Mouse (Mus musculus): ENCODE measurements around the gene Golph3l. TPM values are rescaled to one million over a fixed set of nuclear protein-coding genes. Genes with fewer than 3 reads are reported as not detected.
"Not testable (repeated sequence)": the region's sequence is repeated elsewhere in the genome, so short reads cannot be mapped to it uniquely, and the experiment has no call there.

Golph3l gene
- 39.0 and 40.7 TPM in 2 replicates for polyA plus RNA-seq (2011; ENCODE audit: insufficient read depth, insufficient read length, low read depth, missing spikeins)

GRCm38 (mm10) chr3:95588604-95589086, at the start of gene Golph3l:
Gene Golph3l, plus strand, starts transcription at chr3:95588934.
- Histone ChIP-seq H3K9ac (ENCODE audit: low read depth, poor library complexity, severe bottlenecking) (peak within 1 kb of the TSS; percentile 76), H3K4me1 (ENCODE audit: control insufficient read depth, insufficient read depth, low read length) (no peaks in the 10 kb centered on the region), H3K36me3 (ENCODE audit: control insufficient read depth, insufficient read depth, low read length, poor library complexity, severe bottlenecking) (peaks cover 2% of the 10 kb centered on the region), H3K27ac (ENCODE audit: insufficient read depth, low read length) (peak within 1 kb of the TSS; percentile 48; the same call in 1 of the 2 replicates), H3K4me3 (ENCODE audit: low read depth, low read length) (peak within 1 kb of the TSS; percentile 98), H3K9me3 (replicated peaks; ENCODE audit: control insufficient read depth, insufficient read depth, low read length, poor library complexity, severe bottlenecking) (no peaks in the 10 kb centered on the region), H3K27me3 (ENCODE audit: control insufficient read depth, insufficient read depth, low read length, poor library complexity, severe bottlenecking) (no peaks in the 10 kb centered on the region)
- TF ChIP-seq POLR2A (IDR thresholded peaks at IDR 0.05; ENCODE audit: insufficient read depth, low read length) (no peak), EP300 (IDR thresholded peaks at IDR 0.05; ENCODE audit: insufficient read depth, low read depth, low read length) (no peak), CTCF (IDR thresholded peaks at IDR 0.05; ENCODE audit: low read depth, low read length) (no peak)

- Histone ChIP-seq H3K27ac (ENCODE audit: insufficient read depth, low read length) (no peak overlapping the region), H3K4me3 (ENCODE audit: low read depth, low read length) (no peak overlapping the region), H3K9me3 (replicated peaks; ENCODE audit: control insufficient read depth, insufficient read depth, low read length, poor library complexity, severe bottlenecking) (no peaks in the 10 kb centered on the region), H3K4me1 (ENCODE audit: control insufficient read depth, insufficient read depth, low read length) (no peaks in the 10 kb centered on the region), H3K27me3 (ENCODE audit: control insufficient read depth, insufficient read depth, low read length, poor library complexity, severe bottlenecking) (no peaks in the 10 kb centered on the region; the same call in 1 of the 2 replicates), H3K9ac (ENCODE audit: low read depth, poor library complexity, severe bottlenecking) (no peak overlapping the region), H3K36me3 (ENCODE audit: control insufficient read depth, insufficient read depth, low read length, poor library complexity, severe bottlenecking) (no peaks in the 10 kb centered on the region)
- TF ChIP-seq POLR2A (IDR thresholded peaks at IDR 0.05; ENCODE audit: insufficient read depth, low read length) = no peak
- no peak for TF ChIP-seq CTCF (IDR thresholded peaks at IDR 0.05; ENCODE audit: low read depth, low read length)
- TF ChIP-seq EP300 (IDR thresholded peaks at IDR 0.05; ENCODE audit: insufficient read depth, low read depth, low read length) = no peak
Observed at GRCm38 (mm10) chr3:95538936-95539335, 49.8 kb upstream of the Golph3l start.

GRCm38 (mm10) chr3:95539837-95540236, 48.9 kb upstream of the Golph3l start:
- Histone ChIP-seq H3K27ac (ENCODE audit: insufficient read depth, low read length) (no peak overlapping the region), H3K4me3 (ENCODE audit: low read depth, low read length) (no peak overlapping the region), H3K27me3 (ENCODE audit: control insufficient read depth, insufficient read depth, low read length, poor library complexity, severe bottlenecking) (no peaks in the 10 kb centered on the region; the same call in 1 of the 2 replicates), H3K9me3 (replicated peaks; ENCODE audit: control insufficient read depth, insufficient read depth, low read length, poor library complexity, severe bottlenecking) (no peaks in the 10 kb centered on the region), H3K4me1 (ENCODE audit: control insufficient read depth, insufficient read depth, low read length) (peaks cover under 1% of the 10 kb centered on the region), H3K9ac (ENCODE audit: low read depth, poor library complexity, severe bottlenecking) (no peak overlapping the region), H3K36me3 (ENCODE audit: control insufficient read depth, insufficient read depth, low read length, poor library complexity, severe bottlenecking) (no peaks in the 10 kb centered on the region)
- TF ChIP-seq EP300 (IDR thresholded peaks at IDR 0.05; ENCODE audit: insufficient read depth, low read depth, low read length) = no peak
- no peak for TF ChIP-seq POLR2A (IDR thresholded peaks at IDR 0.05; ENCODE audit: insufficient read depth, low read length)
- TF ChIP-seq CTCF (IDR thresholded peaks at IDR 0.05; ENCODE audit: low read depth, low read length) = no peak

- H3K4me3 ChIP-seq (ENCODE audit: low read depth, low read length); H3K9me3 ChIP-seq (replicated peaks; ENCODE audit: control insufficient read depth, insufficient read depth, low read length, poor library complexity, severe bottlenecking); H3K27me3 ChIP-seq (ENCODE audit: control insufficient read depth, insufficient read depth, low read length, poor library complexity, severe bottlenecking); H3K9ac ChIP-seq (ENCODE audit: low read depth, poor library complexity, severe bottlenecking); H3K36me3 ChIP-seq (ENCODE audit: control insufficient read depth, insufficient read depth, low read length, poor library complexity, severe bottlenecking); H3K27ac ChIP-seq (ENCODE audit: insufficient read depth, low read length); H3K4me1 ChIP-seq (ENCODE audit: control insufficient read depth, insufficient read depth, low read length): not testable (repeated sequence)
Observed at GRCm38 (mm10) chr3:95541186-95541585, 47.5 kb upstream of the Golph3l start.

GRCm38 (mm10) chr3:95542171-95542570, 46.6 kb upstream of the Golph3l start:
- TF ChIP-seq EP300 (IDR thresholded peaks at IDR 0.05; ENCODE audit: insufficient read depth, low read depth, low read length) (no peak), CTCF (IDR thresholded peaks at IDR 0.05; ENCODE audit: low read depth, low read length) (no peak), POLR2A (IDR thresholded peaks at IDR 0.05; ENCODE audit: insufficient read depth, low read length) (no peak)
- H3K4me1 ChIP-seq (ENCODE audit: control insufficient read depth, insufficient read depth, low read length) = peaks cover 2% of the 10 kb centered on the region
- H3K27me3 ChIP-seq (ENCODE audit: control insufficient read depth, insufficient read depth, low read length, poor library complexity, severe bottlenecking) = no peaks in the 10 kb centered on the region; the same call in 1 of the 2 replicates
- no peaks in the 10 kb centered on the region for H3K36me3 ChIP-seq (ENCODE audit: control insufficient read depth, insufficient read depth, low read length, poor library complexity, severe bottlenecking)
- no peak overlapping the region for H3K4me3 ChIP-seq (ENCODE audit: low read depth, low read length)
- H3K27ac ChIP-seq (ENCODE audit: insufficient read depth, low read length) = no peak overlapping the region
- H3K9ac ChIP-seq (ENCODE audit: low read depth, poor library complexity, severe bottlenecking) = no peak overlapping the region
- no peaks in the 10 kb centered on the region for H3K9me3 ChIP-seq (replicated peaks; ENCODE audit: control insufficient read depth, insufficient read depth, low read length, poor library complexity, severe bottlenecking)

- Histone ChIP-seq H3K9ac (ENCODE audit: low read depth, poor library complexity, severe bottlenecking) (no peak overlapping the region), H3K27ac (ENCODE audit: insufficient read depth, low read length) (no peak overlapping the region), H3K4me1 (ENCODE audit: control insufficient read depth, insufficient read depth, low read length) (peaks cover 2% of the 10 kb centered on the region), H3K36me3 (ENCODE audit: control insufficient read depth, insufficient read depth, low read length, poor library complexity, severe bottlenecking) (no peaks in the 10 kb centered on the region), H3K4me3 (ENCODE audit: low read depth, low read length) (no peak overlapping the region), H3K9me3 (replicated peaks; ENCODE audit: control insufficient read depth, insufficient read depth, low read length, poor library complexity, severe bottlenecking) (no peaks in the 10 kb centered on the region), H3K27me3 (ENCODE audit: control insufficient read depth, insufficient read depth, low read length, poor library complexity, severe bottlenecking) (no peaks in the 10 kb centered on the region)
- no peak for TF ChIP-seq POLR2A (IDR thresholded peaks at IDR 0.05; ENCODE audit: insufficient read depth, low read length)
- TF ChIP-seq EP300 (IDR thresholded peaks at IDR 0.05; ENCODE audit: insufficient read depth, low read depth, low read length) = no peak
- no peak for TF ChIP-seq CTCF (IDR thresholded peaks at IDR 0.05; ENCODE audit: low read depth, low read length)
Observed at GRCm38 (mm10) chr3:95542981-95543380, 45.8 kb upstream of the Golph3l start.
